Mouse (Mus musculus) embryonic fibroblast, embryonic 13.5 days (primary cell): ENCODE measurements around the gene Eif2b5.

Experiments used
- CTCF ChIP-seq: IDR thresholded peaks from 2 replicates; pipeline ENCODE4 v1.5.1; 2011; ENCODE audit warnings: mild to moderate bottlenecking, control low read depth, low read length, moderate library complexity, borderline replicate concordance; ENCODE audit not compliant: insufficient read depth
- POLR2A ChIP-seq: IDR thresholded peaks from 2 replicates; pipeline ENCODE4 v1.6.1; 2011; ENCODE audit warnings: low read depth, mild to moderate bottlenecking, control low read depth, low read length, moderate library complexity

DNA sequence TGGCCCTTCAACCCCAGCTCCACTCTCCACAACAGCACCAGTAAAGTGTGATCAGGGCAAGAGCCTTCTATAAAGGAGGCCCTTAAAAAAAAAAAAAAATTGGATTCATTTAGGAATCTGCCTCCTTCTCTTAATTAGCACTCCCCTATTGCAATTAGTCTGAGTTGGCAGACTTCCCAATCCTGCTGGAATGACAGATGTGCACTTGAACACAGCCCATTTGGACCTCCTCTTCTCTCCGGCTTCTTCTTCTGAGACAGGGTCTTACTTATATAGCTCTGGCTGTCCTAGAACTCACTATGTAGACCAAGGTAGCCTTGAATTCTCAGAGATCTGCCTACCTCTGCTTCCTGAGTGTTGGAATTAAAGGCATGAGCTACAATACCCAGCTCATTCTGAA, 30.8 kb downstream of the Eif2b5 start:
- TF ChIP-seq POLR2A (no peak), CTCF (no peak)
